Mouse (Mus musculus): ENCODE results near the gene Ankrd27. TPM values are rescaled to one million over a fixed set of nuclear protein-coding genes. Genes with fewer than 3 reads are reported as not detected.

Gene Ankrd27
- total RNA-seq, 1 experiment from 2014 or later: 42.0 TPM

- no peak for ATAC-seq (replicated peaks; ENCODE audit: low read depth, poor library complexity, severe bottlenecking)
Observed at GRCm38 (mm10) chr7:35627371-35627770, 41.3 kb downstream of the Ankrd27 start.

- peak; percentile 65; the same call in 1 of the 2 replicates for ATAC-seq (replicated peaks; ENCODE audit: low read depth, poor library complexity, severe bottlenecking)
Observed at GRCm38 (mm10) chr7:35628496-35628895, 42.5 kb downstream of the Ankrd27 start.

GRCm38 (mm10) chr7:35636229-35636628, 50.2 kb downstream of the Ankrd27 start:
- ATAC-seq (replicated peaks; ENCODE audit: low read depth, poor library complexity, severe bottlenecking): peak; percentile 60; the same call in 1 of the 2 replicates

GRCm38 (mm10) chr7:35636874-35637273, 50.8 kb downstream of the Ankrd27 start:
- ATAC-seq (replicated peaks; ENCODE audit: low read depth, poor library complexity, severe bottlenecking): no peak

GRCm38 (mm10) chr7:35640072-35640471, 54.0 kb downstream of the Ankrd27 start:
- ATAC-seq (replicated peaks; ENCODE audit: low read depth, poor library complexity, severe bottlenecking): no peak

GRCm38 (mm10) chr7:35646317-35647081, 60.5 kb downstream of the Ankrd27 start:
- peak; percentile 3; the same call in 1 of the 2 replicates for ATAC-seq (replicated peaks; ENCODE audit: low read depth, poor library complexity, severe bottlenecking)

GRCm38 (mm10) chr7:35647101-35647698, 61.2 kb downstream of the Ankrd27 start, which contains the start of gene Pdcd5:
Gene Pdcd5, minus strand, starts transcription at chr7:35647521.
- ATAC-seq (replicated peaks; ENCODE audit: low read depth, poor library complexity, severe bottlenecking): peak; percentile 88

- ATAC-seq (replicated peaks; ENCODE audit: low read depth, poor library complexity, severe bottlenecking): no peak
Observed at GRCm38 (mm10) chr7:35648239-35649069, 62.4 kb downstream of the Ankrd27 start.

GRCm38 (mm10) chr7:35649071-35649470, 63.0 kb downstream of the Ankrd27 start:
- peak; percentile 57 for ATAC-seq (replicated peaks; ENCODE audit: low read depth, poor library complexity, severe bottlenecking)

- ATAC-seq (replicated peaks; ENCODE audit: low read depth, poor library complexity, severe bottlenecking): no peak
Observed at GRCm38 (mm10) chr7:35650716-35651410, 64.8 kb downstream of the Ankrd27 start.

GRCm38 (mm10) chr7:35651583-35652270, 65.7 kb downstream of the Ankrd27 start:
- ATAC-seq (replicated peaks; ENCODE audit: low read depth, poor library complexity, severe bottlenecking): no peak

- ATAC-seq (replicated peaks; ENCODE audit: low read depth, poor library complexity, severe bottlenecking): no peak
Observed at GRCm38 (mm10) chr7:35657829-35658228, 71.8 kb downstream of the Ankrd27 start.

- peak; percentile 73; the same call in 1 of the 2 replicates for ATAC-seq (replicated peaks; ENCODE audit: low read depth, poor library complexity, severe bottlenecking)
Observed at GRCm38 (mm10) chr7:35659173-35659572, 73.1 kb downstream of the Ankrd27 start.

- ATAC-seq (replicated peaks; ENCODE audit: low read depth, poor library complexity, severe bottlenecking): no peak
Observed at GRCm38 (mm10) chr7:35663790-35664376, 77.8 kb downstream of the Ankrd27 start.

GRCm38 (mm10) chr7:35668066-35669041, 82.3 kb downstream of the Ankrd27 start:
- ATAC-seq (replicated peaks; ENCODE audit: low read depth, poor library complexity, severe bottlenecking): no peak

- no peak for ATAC-seq (replicated peaks; ENCODE audit: low read depth, poor library complexity, severe bottlenecking)
Observed at GRCm38 (mm10) chr7:35678976-35679375, 92.9 kb downstream of the Ankrd27 start.

- ATAC-seq (replicated peaks; ENCODE audit: low read depth, poor library complexity, severe bottlenecking): no peak
Observed at GRCm38 (mm10) chr7:35681559-35681958, 95.5 kb downstream of the Ankrd27 start.

Data from common myeloid progenitor, adult 5-6 weeks (primary cell).